Mouse (Mus musculus) liver, embryonic 13.5 days (tissue): ENCODE data around the gene Rprd2. TPM values are rescaled to one million over a fixed set of nuclear protein-coding genes. Genes with fewer than 3 reads are reported as not detected.

Source experiments
- ATAC-seq: fragments of 200-750 bp; cut with Nextera tagmentation; 2 replicates; pipeline ENCODE4 v1.8.0; 2017; ENCODE audit warnings: low read depth, mild to moderate bottlenecking, moderate number of reproducible peaks, moderate library complexity
- DNase-seq: peaks from one replicate; pipeline ENCODE4 v3.0.0; 2022
- H3K27ac ChIP-seq: fragments of 300-500 bp; sonication (generic); 2 replicates; pipeline ENCODE4 v1.5.1; 2015; ENCODE audit warnings: moderate library complexity, mild to moderate bottlenecking, inconsistent platforms
- H3K27me3 ChIP-seq: fragments of 300-500 bp; sonication (generic); 2 replicates; pipeline ENCODE4 v1.6.1; 2015; ENCODE audit warnings: mild to moderate bottlenecking, inconsistent platforms
- H3K36me3 ChIP-seq: fragments of 300-500 bp; sonication (generic); 2 replicates; pipeline ENCODE4 v1.6.1; 2015; ENCODE audit warnings: mild to moderate bottlenecking, inconsistent platforms
- H3K4me1 ChIP-seq: fragments of 300-500 bp; sonication (generic); replicated peaks from 2 replicates; pipeline ENCODE4 v1.6.1; 2015; ENCODE audit warnings: inconsistent platforms
- H3K4me2 ChIP-seq: fragments of 300-500 bp; sonication (generic); 2 replicates; pipeline ENCODE4 v1.6.1; 2015; ENCODE audit warnings: inconsistent platforms, mild to moderate bottlenecking, moderate library complexity
- H3K4me3 ChIP-seq: fragments of 300-500 bp; sonication (generic); replicated peaks from 2 replicates; pipeline ENCODE4 v1.5.1; 2015; ENCODE audit warnings: mild to moderate bottlenecking, inconsistent platforms
- H3K9ac ChIP-seq: fragments of 300-500 bp; sonication (generic); 2 replicates; pipeline ENCODE4 v1.6.1; 2015; ENCODE audit warnings: mild to moderate bottlenecking, inconsistent platforms
- H3K9me3 ChIP-seq: fragments of 300-500 bp; sonication (generic); replicated peaks from 2 replicates; pipeline ENCODE4 v1.6.1; 2016; ENCODE audit warnings: inconsistent platforms
- WGBS: fragments of 180-500 bp; shearing (Covaris S2); methylation state at CpG from one replicate; pipeline ENCODE4 v1.1.7; 2015; ENCODE audit not compliant: insufficient replicate concordance; 5-methylcytosine and 5-hydroxymethylcytosine counted together
- polyA plus RNA-seq: library from polyadenylated mRNA; unstranded; fragments of >200 nt; fragmentation: Nextera tagmentation; extraction: Ambion mirVana; gene quantifications from 2 replicates; pipeline ENCODE4 v1.2.1, GENCODE M21; 2015

Rprd2 gene
- polyA plus RNA-seq, 1 experiment from 2014 or later, result 7.9 TPM

GRCm38 (mm10) chr3:95762961-95763360, 55.7 kb downstream of the Rprd2 start:
- ATAC-seq, result no peak
- 69% methylated on average over 6 of the region's 6 CpGs for WGBS
- H3K36me3 ChIP-seq, result peaks cover 38% of the 10 kb centered on the region
- H3K9me3 ChIP-seq, result no peaks in the 10 kb centered on the region
- no peak for DNase-seq
- H3K4me3 ChIP-seq, result no peak overlapping the region
- no peak overlapping the region for H3K9ac ChIP-seq
- H3K27me3 ChIP-seq, result no peaks in the 10 kb centered on the region
- H3K4me1 ChIP-seq, result no peaks in the 10 kb centered on the region
- H3K27ac ChIP-seq, result no peak overlapping the region
- H3K4me2 ChIP-seq, result no peak overlapping the region

- ATAC-seq, result no peak
- 68% methylated on average over 4 of the region's 4 CpGs for WGBS
- Histone ChIP-seq H3K4me2 (no peak overlapping the region), H3K9ac (no peak overlapping the region), H3K9me3 (no peaks in the 10 kb centered on the region), H3K4me3 (no peak overlapping the region), H3K36me3 (peaks cover 31% of the 10 kb centered on the region), H3K27ac (no peak overlapping the region), H3K27me3 (no peaks in the 10 kb centered on the region), H3K4me1 (no peaks in the 10 kb centered on the region)
- no peak for DNase-seq
Measured at GRCm38 (mm10) chr3:95761771-95762170, 56.9 kb downstream of the Rprd2 start.

DNA sequence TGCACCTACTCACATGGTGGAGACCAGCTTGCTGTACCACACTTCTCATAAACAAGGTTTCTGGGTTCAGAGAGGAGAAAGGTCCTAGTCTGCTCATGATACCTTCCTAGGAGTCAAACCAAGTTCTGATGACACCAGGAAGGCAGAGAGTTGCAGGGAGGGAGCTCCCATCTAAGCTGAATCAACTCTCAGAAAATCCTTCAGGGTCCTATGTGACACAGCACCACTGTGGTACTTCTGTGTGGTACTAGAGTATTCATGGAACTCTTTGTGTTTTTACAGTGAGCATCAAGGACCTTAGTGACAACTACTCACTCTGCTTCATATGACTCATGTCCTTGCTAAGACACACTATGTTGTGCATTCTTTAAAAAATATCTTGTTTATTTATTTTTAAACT, 58.0 kb downstream of the Rprd2 start:
- ATAC-seq, result no peak
- no peak overlapping the region for H3K4me2 ChIP-seq
- H3K4me1 ChIP-seq, result peaks cover 2% of the 10 kb centered on the region; the same call in 1 of the 2 replicates
- no peak overlapping the region for H3K9ac ChIP-seq
- H3K27me3 ChIP-seq, result no peaks in the 10 kb centered on the region
- peaks cover 20% of the 10 kb centered on the region for H3K36me3 ChIP-seq
- H3K4me3 ChIP-seq, result no peak overlapping the region
- no peak for DNase-seq
- H3K27ac ChIP-seq, result no peak overlapping the region
- H3K9me3 ChIP-seq, result no peaks in the 10 kb centered on the region

- Histone ChIP-seq H3K4me2 (no peak within 1 kb of the TSS), H3K27me3 (no peaks in the 10 kb centered on the region), H3K36me3 (peaks cover 15% of the 10 kb centered on the region), H3K9me3 (no peaks in the 10 kb centered on the region), H3K27ac (no peak within 1 kb of the TSS), H3K4me1 (peaks cover 7% of the 10 kb centered on the region; the same call in 1 of the 2 replicates), H3K4me3 (no peak within 1 kb of the TSS), H3K9ac (no peak within 1 kb of the TSS)
- ATAC-seq (no peak), DNase-seq (no peak)
- 82% methylated on average over 6 of the region's 6 CpGs for WGBS
Measured at GRCm38 (mm10) chr3:95760106-95760505, 58.6 kb downstream of the Rprd2 start, which contains the start of gene Tars2. Tars2 (minus strand) TSS chr3:95760206.

- H3K9me3 ChIP-seq, result no peaks in the 10 kb centered on the region
- DNase-seq, result no peak
- peaks cover 13% of the 10 kb centered on the region for H3K4me1 ChIP-seq
- ATAC-seq, result no peak
- H3K4me2 ChIP-seq, result no peak overlapping the region
- WGBS, result 42% methylated on average over 9 of the region's 9 CpGs
- no peak overlapping the region for H3K4me3 ChIP-seq
- H3K36me3 ChIP-seq, result peaks cover under 1% of the 10 kb centered on the region; the same call in 1 of the 2 replicates
- no peak overlapping the region for H3K9ac ChIP-seq
- no peaks in the 10 kb centered on the region for H3K27me3 ChIP-seq
- no peak overlapping the region for H3K27ac ChIP-seq
Measured at GRCm38 (mm10) chr3:95758467-95759218, 60.0 kb downstream of the Rprd2 start.

DNA sequence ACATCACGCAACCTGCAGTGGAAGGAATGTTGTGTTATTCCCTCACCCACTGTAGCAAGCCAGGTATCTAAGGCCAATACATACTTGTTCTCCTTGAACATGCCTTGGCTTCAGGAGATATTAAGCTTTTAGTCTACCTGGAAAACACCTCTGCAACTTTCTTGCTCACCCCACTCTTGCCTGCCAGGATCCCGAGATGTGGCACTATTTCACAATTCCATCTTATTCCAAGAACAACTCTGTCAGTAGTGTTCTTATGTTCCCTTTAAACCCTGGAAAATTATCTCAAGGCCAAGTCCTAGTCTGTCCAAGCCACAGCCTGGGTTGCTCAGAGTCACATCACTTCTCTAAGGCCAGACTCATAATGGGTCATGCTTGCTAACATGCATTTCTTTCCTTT, 61.9 kb downstream of the Rprd2 start:
- peaks cover 19% of the 10 kb centered on the region for H3K4me1 ChIP-seq
- no peak for ATAC-seq
- 75% methylated on average over 2 of the region's 2 CpGs for WGBS
- DNase-seq, result no peak
- no peak overlapping the region for H3K9ac ChIP-seq
- H3K9me3 ChIP-seq, result no peaks in the 10 kb centered on the region
- H3K4me3 ChIP-seq, result no peak overlapping the region
- H3K36me3 ChIP-seq, result peaks cover 9% of the 10 kb centered on the region
- no peak overlapping the region for H3K4me2 ChIP-seq
- no peak overlapping the region for H3K27ac ChIP-seq
- no peaks in the 10 kb centered on the region for H3K27me3 ChIP-seq

DNA sequence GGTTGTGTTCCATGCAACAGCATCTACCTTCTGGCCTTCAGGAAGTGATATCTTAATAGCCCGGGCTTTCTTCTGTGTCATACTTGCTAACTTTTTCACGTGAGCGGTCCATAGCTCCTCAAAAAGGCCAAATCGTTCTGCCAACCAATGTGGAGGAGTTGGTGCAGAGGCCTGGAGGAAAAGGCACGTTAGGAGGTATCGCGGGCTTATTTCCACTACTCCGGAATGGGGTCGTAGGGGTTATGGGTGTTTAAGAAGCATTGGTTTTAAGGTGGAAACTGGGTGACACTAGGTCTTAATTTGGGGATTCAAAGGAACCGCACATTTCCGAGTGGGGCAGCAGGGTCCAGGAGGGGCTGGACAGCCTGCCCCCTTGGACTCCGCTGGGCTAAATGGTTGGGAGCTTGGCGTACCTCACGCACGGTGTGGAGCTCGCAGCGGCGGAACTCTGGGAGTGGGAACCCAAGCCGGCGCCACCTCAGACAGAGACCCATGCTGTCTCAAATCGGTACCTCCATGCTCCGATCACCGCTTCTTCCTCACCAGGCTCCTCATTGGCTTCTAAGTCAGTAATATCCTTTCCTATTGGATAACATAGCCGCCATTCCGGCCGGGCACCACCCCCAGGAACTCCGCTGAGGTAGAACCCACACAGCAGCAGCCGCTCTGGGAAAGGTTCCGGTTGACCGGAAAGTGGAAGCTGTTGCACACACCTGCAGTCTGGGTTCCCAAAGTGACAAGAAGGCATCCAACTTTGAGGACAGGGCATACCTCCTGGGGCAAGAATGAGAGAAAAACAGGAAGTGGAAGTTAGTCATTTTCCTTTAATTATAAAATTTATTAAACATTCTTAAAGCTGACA, 64.1 kb downstream of the Rprd2 start:
- H3K4me2 ChIP-seq, result peak overlapping the region; percentile 81
- ATAC-seq (peak; percentile 99), DNase-seq (peak; percentile 91)
- peak overlapping the region; percentile 81 for H3K9ac ChIP-seq
- under 1% methylated on average over 30 of the region's 30 CpGs for whole genome bisulfite sequencing
- no peaks in the 10 kb centered on the region for H3K9me3 ChIP-seq
- H3K36me3 ChIP-seq, result peaks cover 31% of the 10 kb centered on the region
- peaks cover 19% of the 10 kb centered on the region for H3K4me1 ChIP-seq
- no peaks in the 10 kb centered on the region for H3K27me3 ChIP-seq
- peak overlapping the region; percentile 77 for H3K4me3 ChIP-seq
- peak overlapping the region; percentile 63 for H3K27ac ChIP-seq

- H3K4me1 ChIP-seq, result peaks cover 19% of the 10 kb centered on the region
- H3K9me3 ChIP-seq, result no peaks in the 10 kb centered on the region
- no peaks in the 10 kb centered on the region for H3K27me3 ChIP-seq
- H3K27ac ChIP-seq, result no peak overlapping the region
- no peak for ATAC-seq
- H3K9ac ChIP-seq, result no peak overlapping the region
- no peak for DNase-seq
- WGBS, result 82% methylated on average over 3 of the region's 3 CpGs
- H3K36me3 ChIP-seq, result peaks cover 47% of the 10 kb centered on the region
- no peak overlapping the region for H3K4me3 ChIP-seq
- peak overlapping the region; percentile 81; the same call in 1 of the 2 replicates for H3K4me2 ChIP-seq
Measured at GRCm38 (mm10) chr3:95752935-95753334, 65.7 kb downstream of the Rprd2 start.

- Histone ChIP-seq H3K9me3 (no peaks in the 10 kb centered on the region), H3K4me1 (peaks cover 38% of the 10 kb centered on the region), H3K27me3 (no peaks in the 10 kb centered on the region), H3K4me2 (peak overlapping the region; percentile 27), H3K4me3 (no peak overlapping the region), H3K36me3 (peaks cover 79% of the 10 kb centered on the region), H3K27ac (peak overlapping the region; percentile 73), H3K9ac (no peak overlapping the region)
- peak; percentile 38 for DNase-seq
- peak; percentile 40; the same call in 1 of the 2 replicates for ATAC-seq
- 22% methylated on average over 8 of the region's 8 CpGs for WGBS
Measured at GRCm38 (mm10) chr3:95740406-95740805, 78.3 kb downstream of the Rprd2 start.

GRCm38 (mm10) chr3:95739353-95740104, 79.1 kb downstream of the Rprd2 start, which contains the start of gene Ecm1:
Ecm1 (minus strand) TSS chr3:95739569.
- no peaks in the 10 kb centered on the region for H3K9me3 ChIP-seq
- WGBS, result 44% methylated on average over 7 of the region's 7 CpGs
- peak within 1 kb of the TSS; percentile 27 for H3K4me2 ChIP-seq
- no peak within 1 kb of the TSS for H3K4me3 ChIP-seq
- 0 out of 2 replicates have a peak, but pooled peaks have one; percentile 19 for ATAC-seq
- no peak within 1 kb of the TSS; the same call in 1 of the 2 replicates for H3K9ac ChIP-seq
- peak within 1 kb of the TSS; percentile 73 for H3K27ac ChIP-seq
- no peak for DNase-seq
- H3K4me1 ChIP-seq, result peaks cover 46% of the 10 kb centered on the region
- H3K36me3 ChIP-seq, result peaks cover 79% of the 10 kb centered on the region
- no peaks in the 10 kb centered on the region for H3K27me3 ChIP-seq
